Mouse (Mus musculus) E14TG2a.4 (cell line): ENCODE results near the gene Ky.

ENCODE experiments used
- CTCF ChIP-seq: conservative IDR thresholded peaks from 2 replicates; pipeline ENCODE4 v1.5.1; 2014; ENCODE audit warnings: low read length
- POU5F1 ChIP-seq: IDR thresholded peaks from 2 replicates; pipeline ENCODE4 v1.6.1; 2014; ENCODE audit warnings: low read length, borderline replicate concordance

- TF ChIP-seq CTCF, result no peak
- no peak for TF ChIP-seq POU5F1
These were observed 6.8 kb upstream of the Ky start for GRCm38 (mm10) chr9:102498701-102499100.
